Mouse (Mus musculus): ENCODE data around the gene Dgkz. TPM values are rescaled to one million over a fixed set of nuclear protein-coding genes. Genes with fewer than 3 reads are reported as not detected.

Dgkz gene
- polyA plus RNA-seq, 1 experiment from 2014 or later: 81.0 TPM

DNA sequence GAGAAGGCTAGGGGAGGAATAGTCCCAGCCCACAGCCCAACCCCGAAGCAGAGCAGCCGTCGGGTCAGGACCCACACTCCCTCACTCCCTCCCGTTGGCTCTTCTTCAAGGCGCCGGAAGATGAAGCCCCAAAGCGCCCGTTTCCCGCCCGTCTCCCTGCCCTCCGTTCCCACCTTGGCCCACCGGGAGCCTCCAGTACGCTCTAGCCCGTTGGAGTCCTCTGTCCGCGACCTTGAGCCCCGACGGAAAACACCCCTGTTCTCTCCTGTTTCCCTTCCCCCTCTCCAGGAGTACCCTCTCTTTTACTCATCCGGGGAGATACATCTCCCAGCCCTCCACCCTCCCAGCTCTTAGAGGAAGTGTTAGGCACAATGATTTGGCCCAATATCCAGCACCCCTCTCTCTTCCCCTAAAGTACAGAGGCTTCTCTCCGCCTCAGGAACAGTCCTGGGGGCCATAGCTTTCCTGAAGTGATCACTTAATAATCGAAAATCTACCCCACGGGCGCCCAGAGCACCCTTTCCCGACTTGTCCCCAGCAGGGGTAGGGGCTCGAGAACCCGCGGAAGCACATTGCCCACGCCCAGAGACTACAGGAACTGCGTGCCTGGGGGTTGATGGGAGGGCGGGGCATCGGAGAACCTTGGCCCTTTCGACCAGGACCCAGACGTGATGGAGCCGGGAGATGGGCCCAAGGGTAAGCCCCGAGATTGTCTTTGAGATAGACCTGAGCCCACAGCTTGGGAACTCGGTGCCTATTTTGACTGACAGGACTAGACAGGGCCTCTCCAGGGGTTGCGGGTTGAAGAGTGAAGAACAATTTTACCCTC, 52.9 kb downstream of the Dgkz start:
- DNase-seq (ENCODE audit: low spot score): no peak

GRCm38 (mm10) chr2:91921790-91922570, 53.7 kb downstream of the Dgkz start:
- DNase-seq (ENCODE audit: low spot score): peak; percentile 66

DNA sequence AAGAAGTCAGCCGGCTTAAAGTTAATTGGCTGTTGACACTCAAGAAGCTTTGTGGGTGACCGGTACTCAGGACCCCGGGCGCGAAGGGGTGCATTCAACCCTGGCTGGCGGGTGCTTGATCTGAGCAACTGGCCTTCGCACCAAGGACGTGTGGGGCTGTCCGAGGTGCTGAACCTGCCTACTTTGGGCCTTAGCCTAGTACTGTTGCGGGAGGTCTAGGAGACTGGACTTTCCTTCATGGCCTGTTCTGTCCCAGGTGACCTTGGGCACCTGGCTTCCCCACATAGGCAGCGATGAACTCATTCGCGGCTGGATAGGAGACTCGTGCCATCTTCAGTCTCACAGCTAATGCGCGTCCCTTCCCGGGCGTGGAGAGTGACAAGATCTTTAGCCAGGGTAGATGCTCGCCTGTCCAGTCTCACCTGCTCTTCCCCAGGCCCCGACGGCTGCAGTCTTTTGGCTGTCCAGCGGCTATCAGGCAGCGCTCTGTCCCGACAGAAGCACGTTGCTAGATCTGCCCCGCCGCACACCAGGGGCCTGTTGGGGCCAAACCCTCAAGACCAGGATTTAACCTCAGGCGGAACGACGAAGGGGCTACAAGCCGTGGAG, 54.4 kb downstream of the Dgkz start:
- DNase-seq (ENCODE audit: low spot score): no peak

GRCm38 (mm10) chr2:91920130-91920529, 55.5 kb downstream of the Dgkz start:
- no peak for DNase-seq (ENCODE audit: low spot score)

DNA sequence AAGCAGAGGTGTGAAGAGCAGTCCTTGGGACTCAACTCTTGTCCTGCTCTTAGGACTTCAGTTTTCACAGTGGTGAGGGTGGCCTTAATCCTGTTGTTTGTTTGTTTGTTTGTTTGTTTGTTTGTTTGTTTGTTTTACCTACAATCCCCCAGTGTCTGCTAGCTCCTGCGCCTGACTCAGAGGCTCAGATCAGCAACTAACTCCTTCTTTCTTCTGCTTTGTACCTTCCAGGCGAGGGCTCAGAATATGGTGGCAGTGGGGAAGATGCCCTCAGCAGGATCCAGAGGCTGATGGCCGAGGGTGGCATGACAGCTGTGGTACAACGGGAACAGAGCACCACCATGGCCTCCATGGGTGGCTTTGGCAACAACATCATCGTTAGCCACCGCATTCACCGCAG, 58.6 kb downstream of the Dgkz start:
- DNase-seq (ENCODE audit: low spot score): no peak

DNA sequence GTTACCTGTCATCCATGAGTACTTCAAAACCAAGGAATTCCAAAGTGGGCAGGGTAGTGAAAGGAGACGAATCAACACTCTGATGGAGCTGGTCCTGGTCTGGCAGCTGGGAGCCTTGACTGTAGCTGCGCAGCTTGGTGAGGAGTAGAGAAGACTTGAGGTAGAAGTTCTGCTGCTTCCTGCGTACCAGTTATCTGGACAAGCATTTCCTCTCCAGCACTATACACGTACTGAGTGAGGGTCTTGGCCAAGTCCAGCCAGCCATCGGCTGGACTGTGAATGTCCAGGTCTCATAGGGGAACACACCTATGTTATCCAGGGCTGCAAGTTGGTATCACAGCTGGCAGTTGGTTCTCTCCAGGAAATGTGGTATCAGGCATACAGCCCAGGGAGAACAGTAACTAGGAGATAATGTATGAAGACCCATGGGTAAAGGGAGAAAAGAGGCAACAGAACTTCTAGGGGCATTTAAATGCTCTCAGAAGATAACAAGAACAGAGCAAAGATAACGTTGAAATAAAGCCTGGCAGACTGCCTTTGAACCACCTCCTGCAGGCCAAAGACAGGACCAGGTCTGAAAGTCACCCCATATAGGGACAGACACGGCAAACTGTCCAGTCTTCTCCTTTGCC, 59.2 kb downstream of the Dgkz start:
- DNase-seq (ENCODE audit: low spot score): no peak

DNA sequence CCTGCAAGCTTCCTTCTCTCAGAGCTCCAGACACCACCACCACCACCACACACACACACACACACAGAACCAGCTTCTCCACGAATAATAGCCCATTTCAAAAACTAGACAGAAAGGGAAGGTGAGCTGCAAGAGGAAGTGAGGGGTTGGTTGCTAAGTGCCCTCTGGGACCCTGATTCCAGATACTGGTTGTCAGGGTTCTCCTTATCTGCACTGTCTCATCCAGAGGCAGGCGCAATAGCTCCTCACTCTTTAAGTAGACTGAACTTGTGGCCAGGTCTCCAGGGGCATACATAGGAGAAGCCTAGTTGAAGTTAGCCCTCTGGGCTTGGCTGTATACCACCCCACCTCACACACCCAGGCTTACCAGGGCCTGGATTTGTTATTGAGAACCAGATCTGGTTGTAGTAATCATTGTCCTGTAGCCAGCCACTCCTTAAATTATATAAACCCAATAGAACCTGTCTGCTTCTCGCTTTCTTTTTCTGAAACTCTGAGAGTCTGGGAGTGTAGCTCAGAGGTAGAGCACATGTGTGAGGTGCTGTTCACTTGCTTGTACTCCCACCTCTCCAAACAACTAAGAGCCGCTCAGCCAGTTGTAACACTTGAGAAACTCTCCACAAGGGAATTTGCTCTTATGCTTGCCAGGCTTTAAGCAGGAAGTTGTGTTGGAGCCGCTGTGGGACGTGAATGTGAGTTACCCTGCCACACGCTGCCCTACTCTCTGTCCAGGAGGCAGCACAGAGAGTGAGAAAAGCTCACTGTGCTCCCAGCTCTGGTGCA, 62.1 kb downstream of the Dgkz start:
- no peak for DNase-seq (ENCODE audit: low spot score)

- no peak for DNase-seq (ENCODE audit: low spot score)
Measured at GRCm38 (mm10) chr2:91912616-91913015, 63.0 kb downstream of the Dgkz start.

DNA sequence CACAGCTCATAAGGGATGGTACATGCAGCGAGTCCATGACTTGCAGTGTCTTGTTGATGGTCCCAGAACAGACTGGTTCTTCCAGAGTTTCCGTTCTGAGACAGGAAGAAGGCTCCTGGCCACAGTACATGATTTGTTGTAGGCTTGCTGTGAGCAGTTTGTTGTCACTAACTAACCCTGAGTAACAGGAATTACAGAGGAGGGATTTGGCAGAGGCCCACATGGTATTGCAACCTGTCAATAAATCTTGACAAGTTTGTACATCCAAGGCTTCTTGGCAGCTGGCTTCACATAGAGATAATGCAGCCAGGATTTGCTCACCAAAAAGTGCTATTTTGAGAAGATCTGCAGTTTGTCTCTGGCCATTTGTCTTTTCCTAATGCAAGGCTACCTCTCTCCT, 69.5 kb downstream of the Dgkz start:
- no peak for DNase-seq (ENCODE audit: low spot score)

DNA sequence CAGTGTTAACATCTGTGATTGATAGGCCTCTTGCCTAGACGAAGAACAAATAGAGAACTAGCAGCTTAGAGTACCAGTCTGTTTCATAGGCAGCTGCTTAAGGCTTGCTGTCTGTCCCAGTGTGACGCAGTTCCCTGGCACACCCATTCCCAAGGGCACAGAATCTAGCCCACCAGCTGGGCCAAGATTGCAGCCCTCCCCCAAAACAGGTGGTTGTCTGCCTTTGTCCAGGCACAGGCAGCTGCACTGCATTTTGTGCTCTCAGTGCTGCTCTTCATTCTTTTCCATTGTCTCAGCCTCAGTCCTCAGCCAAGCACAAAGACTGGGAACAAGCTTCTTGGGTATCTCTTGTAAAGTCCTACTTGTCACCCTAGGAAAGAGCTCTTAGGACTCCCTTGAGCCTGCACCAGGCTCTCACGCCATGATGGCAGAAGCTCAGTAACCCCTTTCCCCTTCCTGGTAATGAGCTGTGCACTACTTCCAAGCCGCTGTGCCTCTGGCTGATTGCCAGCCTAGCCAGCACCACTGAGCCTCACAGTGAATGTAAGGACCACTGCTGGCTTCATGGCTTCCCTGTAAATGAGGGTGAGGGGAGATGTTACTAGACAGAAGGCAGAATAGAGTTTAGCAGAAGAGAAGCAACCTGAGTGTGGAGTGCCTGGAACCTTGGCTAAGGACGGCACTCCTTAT, 70.9 kb downstream of the Dgkz start:
- DNase-seq (ENCODE audit: low spot score): no peak

GRCm38 (mm10) chr2:91903171-91903925, 72.3 kb downstream of the Dgkz start:
- DNase-seq (ENCODE audit: low spot score): no peak

DNA sequence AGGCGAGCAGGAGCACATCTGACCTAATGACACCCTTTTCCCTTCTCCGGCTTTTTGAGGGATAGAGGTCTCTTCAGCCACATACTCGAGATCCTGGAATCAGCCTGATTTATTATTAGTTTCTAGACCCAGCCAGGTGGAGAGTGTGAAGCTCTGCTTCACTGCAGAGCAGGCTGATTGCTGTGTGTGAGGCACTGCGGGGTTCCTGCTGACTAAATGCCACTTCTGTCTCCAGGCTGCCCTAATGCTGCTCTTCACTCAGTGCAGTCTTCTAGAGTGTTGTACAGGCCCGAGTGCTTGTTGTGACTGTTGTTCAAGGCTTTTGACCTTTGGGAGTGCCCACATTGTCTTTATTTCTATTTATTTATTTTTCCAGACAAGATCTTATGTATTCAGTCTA, 73.3 kb downstream of the Dgkz start:
- DNase-seq (ENCODE audit: low spot score): no peak

- no peak for DNase-seq (ENCODE audit: low spot score)
Measured at GRCm38 (mm10) chr2:91900431-91900830, 75.2 kb downstream of the Dgkz start.

GRCm38 (mm10) chr2:91899141-91899540, 76.5 kb downstream of the Dgkz start:
- no peak for DNase-seq (ENCODE audit: low spot score)

DNA sequence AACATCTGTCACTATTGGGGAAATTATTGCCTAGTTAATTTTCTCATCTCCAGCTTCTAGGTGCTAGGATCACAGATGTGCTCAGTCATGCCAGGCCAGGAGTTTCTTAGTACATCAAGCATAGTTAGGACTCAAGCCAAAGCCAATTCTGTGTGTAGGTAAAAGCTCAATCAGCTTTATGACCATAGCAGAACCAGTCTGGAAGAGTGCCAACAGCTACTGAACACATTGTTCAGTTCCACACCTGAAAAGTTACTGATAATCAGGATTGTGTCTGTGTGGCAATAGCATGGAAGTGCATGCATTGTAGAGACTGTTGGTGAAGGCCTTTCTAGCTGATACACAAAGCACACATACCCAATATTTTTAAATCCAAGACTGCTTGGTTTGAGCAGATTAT, 77.7 kb downstream of the Dgkz start:
- no peak for DNase-seq (ENCODE audit: low spot score)

GRCm38 (mm10) chr2:91895401-91895800, 80.3 kb downstream of the Dgkz start:
- no peak for DNase-seq (ENCODE audit: low spot score)

GRCm38 (mm10) chr2:91894716-91895115, 80.9 kb downstream of the Dgkz start:
- DNase-seq (ENCODE audit: low spot score): no peak

GRCm38 (mm10) chr2:91884616-91885015, 91.0 kb downstream of the Dgkz start:
- no peak for DNase-seq (ENCODE audit: low spot score)

DNA sequence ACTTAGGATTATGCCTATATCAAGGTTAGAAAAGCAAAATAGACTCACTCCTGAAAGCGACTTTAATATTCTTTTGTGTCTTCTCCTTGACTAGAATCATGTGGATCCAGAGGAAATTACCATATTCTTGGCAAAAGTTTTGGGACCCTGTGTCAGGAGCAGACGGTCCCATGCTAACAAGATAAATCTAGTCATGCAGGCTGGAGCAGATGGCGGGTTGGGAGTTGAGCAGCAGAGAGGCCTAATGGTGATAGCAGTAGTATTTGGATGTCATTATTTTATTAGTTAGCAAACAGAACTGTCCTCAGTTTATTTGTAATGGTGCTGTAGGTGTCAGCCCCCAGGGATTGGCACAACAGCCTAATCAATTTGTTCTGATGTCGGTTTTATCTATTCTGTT, 91.7 kb downstream of the Dgkz start:
- no peak for DNase-seq (ENCODE audit: low spot score)
